Mouse (Mus musculus) small intestine, adult 2 months (tissue): ENCODE results near the gene Lrrc43.

Experiments used
- CTCF ChIP-seq: fragments of 200-500 bp; IDR thresholded peaks from 2 replicates; pipeline ENCODE4 v1.5.1; 2012; ENCODE audit warnings: low read depth, mild to moderate bottlenecking, control low read depth, inconsistent platforms, low read length, moderate library complexity, mixed read lengths; ENCODE audit not compliant: insufficient replicate concordance, insufficient read length; ENCODE audit errors: extremely low read depth
- POLR2A ChIP-seq: fragments of 200-500 bp; IDR thresholded peaks from 2 replicates; pipeline ENCODE4 v1.6.1; 2012; ENCODE audit warnings: low read depth, mild to moderate bottlenecking, control low read depth, inconsistent platforms, low read length, moderate library complexity

DNA sequence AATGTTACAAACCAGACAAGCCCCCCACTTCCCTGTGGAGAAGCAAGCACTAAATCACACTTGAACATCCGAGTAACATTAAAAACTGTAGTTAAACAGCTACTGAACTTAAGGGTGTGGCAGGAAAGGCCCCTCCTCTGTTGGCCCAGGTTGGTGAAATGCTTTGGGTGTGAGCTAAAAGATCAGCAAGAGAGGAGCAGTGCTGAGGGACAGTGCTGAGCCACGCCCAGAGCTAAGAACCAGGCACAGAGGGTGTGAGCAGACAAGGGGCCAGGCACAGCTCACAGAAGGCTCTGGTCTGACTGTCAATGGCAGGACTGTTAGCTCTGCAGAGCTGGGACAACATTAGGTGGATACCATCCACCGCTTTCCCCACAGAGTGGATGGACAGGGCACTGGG, 23.0 kb downstream of the Lrrc43 start:
- TF ChIP-seq CTCF (no peak), POLR2A (no peak)
